Mouse (Mus musculus): Measurements from ENCODE around the gene Fryl.

Gene Fryl

GRCm38 (mm10) chr5:73223065-73223464, 33.4 kb downstream of the Fryl start:
- DNase-seq (ENCODE audit: extremely low read depth, low read depth, low spot score), result no peak

DNA sequence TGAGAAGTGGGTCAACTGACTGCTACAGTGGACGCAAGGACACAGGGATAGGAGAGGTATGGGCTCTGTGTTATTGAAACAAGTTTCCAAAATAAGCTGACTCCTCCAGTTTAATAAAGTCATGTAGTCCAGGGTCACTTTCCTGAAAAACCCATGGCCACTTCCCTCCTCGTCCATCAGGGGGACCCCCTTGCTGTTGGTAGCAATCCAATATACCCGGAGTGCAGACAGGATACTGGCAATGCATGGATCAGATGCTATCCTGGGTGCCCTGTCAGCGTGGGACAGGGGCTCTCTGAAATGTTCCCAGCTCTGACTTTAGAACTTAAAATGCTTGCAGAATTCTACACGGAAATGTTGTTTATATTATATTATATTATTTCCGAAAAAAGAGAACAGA, 34.0 kb downstream of the Fryl start:
- DNase-seq (ENCODE audit: extremely low read depth, low read depth, low spot score), result no peak

GRCm38 (mm10) chr5:73221826-73222225, 34.6 kb downstream of the Fryl start:
- DNase-seq (ENCODE audit: extremely low read depth, low read depth, low spot score), result no peak

DNA sequence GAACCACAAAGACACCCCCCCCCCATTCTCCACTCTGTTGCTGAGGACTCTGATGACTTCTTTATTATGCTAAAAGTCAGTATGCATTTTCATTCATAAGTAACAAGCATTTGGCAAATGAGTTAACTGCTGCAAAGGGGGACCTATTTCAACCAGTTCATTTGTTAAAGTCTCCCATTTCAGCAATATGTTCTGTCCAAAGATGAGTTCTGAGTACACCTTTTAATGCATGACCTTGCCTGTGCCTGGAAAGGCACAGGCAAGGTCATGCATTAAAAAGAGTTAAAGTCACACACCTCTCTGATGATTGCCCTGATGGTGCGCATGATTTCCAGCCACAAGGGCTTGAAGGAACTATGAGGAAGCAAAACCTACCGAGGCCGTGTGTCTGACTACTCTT, 36.7 kb downstream of the Fryl start:
- DNase-seq (ENCODE audit: extremely low read depth, low read depth, low spot score), result no peak

DNA sequence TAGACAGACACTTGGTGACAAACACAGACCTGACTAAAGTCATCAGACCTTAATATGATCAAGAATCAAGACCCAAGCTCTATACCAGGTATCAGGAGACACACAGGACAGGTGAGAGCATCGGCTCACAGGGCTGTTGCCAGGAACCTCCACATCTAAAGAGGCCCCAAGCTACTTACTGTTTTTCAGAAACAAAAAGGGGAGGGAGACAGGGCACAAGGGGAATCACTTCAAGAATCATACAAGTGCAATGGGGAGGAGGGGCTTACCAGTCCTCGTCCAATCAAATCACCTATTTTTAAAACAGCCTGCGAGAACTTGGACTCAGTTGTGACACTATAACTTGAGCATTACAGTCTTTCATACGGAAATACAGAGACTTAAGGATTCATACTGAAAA, 38.4 kb downstream of the Fryl start:
- DNase-seq (ENCODE audit: extremely low read depth, low read depth, low spot score), result no peak

DNA sequence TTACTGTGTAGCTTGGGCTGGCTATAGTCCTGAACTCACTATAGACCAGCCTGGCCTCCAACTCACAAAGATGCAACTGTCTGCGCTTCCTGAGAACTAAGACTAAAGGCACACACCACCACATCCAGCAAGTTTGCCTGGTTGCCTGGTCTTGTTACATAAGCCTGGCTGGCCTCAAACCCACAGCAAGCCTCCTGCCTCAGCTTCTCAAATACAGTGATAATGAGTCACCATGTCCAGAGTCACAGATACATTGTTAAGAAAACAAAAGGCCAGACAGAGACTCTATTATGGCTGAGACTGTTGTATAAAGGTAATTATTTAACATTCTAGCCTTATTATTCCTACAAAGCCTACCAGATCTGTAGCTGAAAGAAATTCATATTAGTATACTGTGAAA, 39.3 kb downstream of the Fryl start:
- no peak for DNase-seq (ENCODE audit: extremely low read depth, low read depth, low spot score)

DNA sequence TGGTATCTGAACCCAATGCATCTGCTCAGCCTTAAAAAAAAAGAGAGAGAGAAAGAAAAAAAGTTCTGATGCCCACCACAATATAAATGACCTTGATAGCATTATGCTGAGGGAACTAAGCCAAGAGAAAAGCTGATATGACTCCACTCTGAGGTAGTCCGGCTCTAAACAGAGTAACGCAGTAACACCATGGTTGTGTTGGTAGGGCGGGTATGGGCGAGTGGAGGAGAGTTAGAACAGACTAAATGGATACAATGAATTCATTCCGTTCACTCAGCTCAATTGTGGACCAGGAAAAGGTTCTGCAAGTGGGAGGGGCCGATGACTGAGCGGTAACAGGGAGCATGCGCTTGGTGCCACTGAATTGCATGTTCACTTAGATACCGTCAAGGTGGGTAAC, 40.4 kb downstream of the Fryl start:
- DNase-seq (ENCODE audit: extremely low read depth, low read depth, low spot score), result no peak

DNA sequence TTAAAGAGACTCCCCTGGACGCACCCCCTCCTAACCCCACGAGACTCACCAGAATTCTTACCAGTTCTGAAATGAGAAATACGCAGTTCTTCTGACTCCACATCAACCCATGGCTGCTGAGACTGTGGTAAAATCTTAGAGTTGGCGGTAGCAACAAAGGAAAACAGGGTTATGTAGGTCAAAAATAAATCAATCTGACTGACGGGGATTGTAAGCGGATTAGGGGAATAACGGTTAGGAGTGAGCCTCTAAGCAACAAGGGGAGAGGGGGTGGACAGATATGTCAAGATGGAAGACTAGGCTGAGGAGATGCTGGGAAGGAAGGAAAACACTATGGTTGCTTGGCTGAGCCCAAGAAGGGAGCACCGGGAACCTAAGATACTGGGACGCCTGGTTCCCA, 44.0 kb downstream of the Fryl start:
- no peak for DNase-seq (ENCODE audit: extremely low read depth, low read depth, low spot score)

- no peak for DNase-seq (ENCODE audit: extremely low read depth, low read depth, low spot score)
Observed at GRCm38 (mm10) chr5:73211961-73212360, 44.5 kb downstream of the Fryl start.

DNA sequence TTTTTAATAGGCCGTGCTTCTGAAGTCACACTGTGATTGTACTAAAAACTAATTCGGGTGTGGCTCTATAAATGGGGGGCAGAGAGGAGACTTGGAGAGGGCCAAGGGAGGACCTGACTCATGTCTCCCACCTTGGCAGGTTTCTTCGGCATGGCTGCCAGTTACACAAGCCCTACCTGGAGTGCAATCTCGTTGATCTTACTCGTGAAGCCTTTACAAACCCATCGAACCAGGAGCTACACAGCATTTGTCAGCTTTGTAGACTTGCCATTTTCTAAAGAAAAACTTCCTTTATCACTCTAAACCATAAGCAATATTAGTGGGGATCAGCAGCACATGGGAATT, 45.5 kb downstream of the Fryl start:
- no peak for DNase-seq (ENCODE audit: extremely low read depth, low read depth, low spot score)

- DNase-seq (ENCODE audit: extremely low read depth, low read depth, low spot score), result no peak
Observed at GRCm38 (mm10) chr5:73210127-73210970, 46.1 kb downstream of the Fryl start.

DNA sequence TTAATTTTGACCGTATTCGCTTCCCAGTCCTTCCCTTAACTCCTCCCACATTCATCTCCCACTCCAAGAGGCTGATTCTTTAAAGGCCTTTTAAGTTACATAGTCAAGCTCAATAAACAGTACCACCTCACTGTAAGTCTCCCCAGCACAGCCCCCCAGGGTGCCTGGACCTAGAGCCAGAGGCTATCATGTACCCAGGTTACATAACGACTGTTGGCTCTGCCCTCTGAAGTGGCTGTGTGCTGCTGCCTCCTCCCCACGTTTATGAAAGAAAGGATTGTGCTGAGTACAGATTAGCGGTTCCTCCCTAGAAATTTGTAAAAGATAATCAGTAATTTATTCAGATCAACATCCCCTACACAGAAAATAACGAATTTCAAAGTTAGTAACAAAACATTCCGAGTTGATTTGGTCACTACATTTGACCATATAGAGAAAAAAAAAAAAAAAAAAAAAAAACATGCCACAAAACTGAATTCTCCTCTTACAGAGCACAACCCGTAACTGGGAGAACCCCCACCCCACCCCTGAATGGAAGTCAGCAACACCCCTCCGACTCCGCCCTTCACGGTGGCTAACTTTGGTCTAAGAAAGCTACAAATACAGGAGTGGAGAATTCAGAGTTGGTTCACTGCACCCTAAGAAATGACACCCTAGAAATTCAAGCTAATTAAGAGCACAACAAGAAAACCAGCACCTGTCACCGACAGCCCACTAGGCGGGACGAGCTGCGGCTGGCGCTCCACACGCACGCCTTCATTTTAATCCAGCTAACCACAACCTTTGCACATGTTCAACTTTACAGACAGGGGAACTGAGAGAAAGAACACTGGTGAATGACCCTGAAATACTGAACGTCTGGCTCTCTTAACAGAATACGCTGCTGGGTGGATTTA, 47.0 kb downstream of the Fryl start:
- DNase-seq (ENCODE audit: extremely low read depth, low read depth, low spot score), result no peak

DNA sequence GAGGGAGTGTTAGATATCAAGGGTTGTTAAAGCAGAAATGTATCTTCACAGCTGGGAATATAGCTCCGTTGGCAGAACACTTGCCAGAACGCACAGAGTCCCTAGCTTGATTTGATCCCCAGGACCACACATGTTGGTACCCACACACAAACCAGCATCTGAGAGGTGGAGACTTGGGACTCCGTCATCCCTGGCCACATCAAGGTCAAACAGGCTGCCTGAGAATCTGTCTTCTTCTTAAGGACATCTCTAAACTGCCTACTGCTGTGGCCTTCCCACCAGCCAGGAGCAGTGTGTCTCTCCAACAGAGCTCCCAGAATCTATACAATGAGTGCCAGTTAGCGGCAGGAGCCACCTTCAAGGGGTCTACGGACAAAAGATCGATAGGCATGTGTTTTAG, 47.8 kb downstream of the Fryl start:
- DNase-seq (ENCODE audit: extremely low read depth, low read depth, low spot score), result no peak

- no peak for DNase-seq (ENCODE audit: extremely low read depth, low read depth, low spot score)
Observed at GRCm38 (mm10) chr5:73206722-73207121, 49.7 kb downstream of the Fryl start.

DNA sequence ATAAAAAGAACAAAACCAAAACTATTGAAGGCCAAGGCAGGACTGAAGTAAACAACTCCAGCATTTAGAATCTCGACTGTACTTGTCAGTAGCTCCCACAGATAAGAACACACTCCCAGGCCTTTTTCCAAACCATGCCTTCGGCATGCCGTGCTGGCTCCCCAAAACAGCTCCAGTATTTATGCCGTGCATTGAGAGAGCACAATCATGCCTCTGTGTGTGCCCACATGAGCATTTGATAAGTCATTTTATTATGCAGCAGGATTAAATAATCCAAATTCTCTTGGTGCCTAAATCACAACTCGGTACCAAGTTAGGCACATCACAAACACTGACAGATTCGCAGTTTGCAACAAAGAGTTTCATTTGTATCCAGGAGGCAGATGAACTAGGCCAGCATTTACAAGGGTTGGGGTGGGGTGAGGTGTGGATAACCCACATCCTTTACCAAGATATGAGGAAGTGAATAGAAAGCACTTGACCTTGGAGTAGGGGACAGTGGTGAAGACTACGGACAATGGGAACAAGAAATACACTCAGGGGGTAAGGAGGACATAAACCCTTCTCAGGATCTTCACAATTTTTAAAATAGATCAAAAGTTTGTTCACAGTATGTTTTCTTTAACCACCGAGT, 50.3 kb downstream of the Fryl start:
- DNase-seq (ENCODE audit: extremely low read depth, low read depth, low spot score), result no peak

DNA sequence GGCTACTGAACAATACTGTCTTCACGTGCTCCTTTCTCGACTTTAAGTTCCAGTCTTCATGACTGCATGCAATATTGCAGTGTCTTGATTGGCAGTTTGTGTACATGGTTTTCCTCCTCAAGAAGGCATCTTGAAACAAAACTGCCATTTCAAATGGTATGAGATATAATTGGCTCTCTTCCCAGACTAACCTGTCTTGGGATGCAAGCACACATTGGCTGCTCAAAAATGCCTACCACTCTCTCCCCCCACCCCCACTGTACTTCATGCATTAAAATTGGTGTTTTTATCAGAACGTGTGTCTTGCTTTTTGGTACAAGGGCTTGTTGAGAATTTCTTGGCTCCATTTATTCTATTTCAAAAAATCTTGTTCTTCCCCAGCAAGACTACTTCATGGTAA, 51.4 kb downstream of the Fryl start:
- no peak for DNase-seq (ENCODE audit: extremely low read depth, low read depth, low spot score)

DNA sequence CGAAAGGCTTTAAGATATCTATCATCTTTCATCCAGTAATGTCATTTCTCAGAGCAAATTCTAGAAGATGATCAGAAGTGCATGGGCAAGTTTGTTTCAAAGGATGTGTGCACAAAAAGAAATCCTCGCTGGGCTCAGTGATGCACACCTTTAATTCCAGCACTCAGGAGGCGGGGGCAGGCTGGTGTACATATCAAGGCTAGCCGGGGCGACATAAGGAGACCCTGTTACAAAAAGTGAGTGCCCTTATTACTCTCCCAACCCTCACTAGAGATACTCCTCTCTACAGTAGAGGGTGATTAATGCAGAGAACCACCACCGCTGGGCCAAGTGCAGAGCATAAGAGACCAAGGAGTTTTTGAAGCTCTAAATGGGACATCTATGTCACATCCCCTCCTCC, 53.9 kb downstream of the Fryl start:
- DNase-seq (ENCODE audit: extremely low read depth, low read depth, low spot score), result no peak

- no peak for DNase-seq (ENCODE audit: extremely low read depth, low read depth, low spot score)
Observed at GRCm38 (mm10) chr5:73202077-73202476, 54.3 kb downstream of the Fryl start.

DNA sequence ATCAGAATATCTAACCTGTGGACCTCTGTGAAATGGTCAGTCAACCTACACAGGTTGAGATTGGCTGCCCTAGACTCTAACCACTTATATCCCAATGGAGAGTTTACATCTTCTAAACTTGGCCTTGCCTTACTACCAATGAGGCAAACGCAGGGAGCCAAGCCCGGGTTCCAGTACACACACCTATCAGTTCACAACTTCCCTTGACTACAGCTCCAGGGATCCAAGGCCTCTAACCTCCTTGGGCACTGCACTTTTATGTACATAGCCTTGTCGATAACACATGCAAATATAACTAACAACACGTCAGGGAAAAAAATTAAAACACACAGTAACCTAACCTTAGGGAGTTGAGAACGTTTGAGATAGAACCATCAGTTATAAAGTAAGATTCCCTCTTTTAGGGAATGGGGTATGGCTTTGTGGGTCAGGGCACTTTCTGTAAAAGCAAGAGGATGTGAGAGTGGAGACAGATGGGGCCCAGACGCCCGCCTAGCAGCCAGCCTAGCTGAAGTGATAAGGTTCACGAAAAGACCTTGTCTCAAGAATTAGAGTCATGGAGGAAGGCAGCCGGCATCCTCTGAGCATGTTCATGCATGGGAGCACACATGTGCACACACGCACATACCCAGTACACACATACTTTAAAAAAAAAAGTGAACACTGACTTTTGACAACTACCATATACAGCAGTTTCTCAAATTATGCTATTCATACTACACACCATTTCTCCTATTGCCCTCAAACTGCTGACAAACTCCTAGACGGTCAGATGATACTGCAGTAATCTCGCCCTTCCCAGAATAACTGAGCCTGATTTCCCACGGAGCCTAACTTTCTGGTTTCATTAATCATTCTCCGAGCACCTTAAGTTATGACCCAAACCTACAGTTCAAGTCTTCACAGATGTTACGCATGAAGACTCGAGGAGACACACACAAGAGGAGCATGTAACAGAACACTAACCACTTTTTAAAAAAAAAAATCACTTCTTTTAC, 55.7 kb downstream of the Fryl start:
- no peak for DNase-seq (ENCODE audit: extremely low read depth, low read depth, low spot score)

DNA sequence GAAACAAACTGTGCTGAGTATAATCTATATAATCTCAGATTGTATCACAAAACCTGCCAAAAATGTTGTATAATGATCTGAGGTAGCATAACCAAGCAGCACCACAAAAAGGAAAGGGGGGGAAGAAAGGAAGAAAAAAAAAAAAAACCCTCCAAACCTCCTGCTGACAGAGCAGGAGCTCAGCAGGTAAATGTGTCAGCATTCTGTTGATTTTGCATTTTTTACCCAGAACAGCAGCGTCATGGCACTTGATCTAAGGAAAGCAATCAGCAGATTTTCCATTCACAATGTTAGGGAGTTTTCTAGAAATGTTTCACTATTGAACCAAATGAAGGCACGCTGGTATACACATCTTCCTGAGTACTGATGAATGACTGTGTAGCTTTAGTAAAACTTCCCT, 56.8 kb downstream of the Fryl start:
- no peak for DNase-seq (ENCODE audit: extremely low read depth, low read depth, low spot score)

DNA sequence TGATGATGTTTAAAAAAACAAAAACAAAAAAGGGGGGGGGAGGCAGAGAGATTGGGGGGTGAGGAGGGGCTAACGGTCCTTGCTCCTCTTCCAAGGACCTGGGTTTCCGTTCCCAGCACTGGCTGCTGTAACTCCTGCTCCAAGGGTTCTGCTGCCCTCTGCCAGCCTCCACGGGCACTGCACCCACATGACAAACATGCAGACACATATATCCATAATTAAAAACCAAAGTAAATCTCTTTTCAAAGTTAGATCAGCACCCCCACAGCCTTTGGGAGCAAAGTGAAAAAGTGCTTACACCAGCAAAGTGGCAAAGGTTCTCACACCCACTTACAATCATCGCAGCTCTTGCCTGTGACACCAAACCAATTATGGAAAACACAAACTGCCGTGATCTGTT, 57.7 kb downstream of the Fryl start:
- no peak for DNase-seq (ENCODE audit: extremely low read depth, low read depth, low spot score)
